Mouse (Mus musculus): ENCODE measurements at regions not wholly inside any gene's neighbourhood (a gene's known extent, or its start where the extent isn't known, plus 50 kb on each side); places are given as distances from the start of the nearest gene placed in this dataset.
A peak's percentile ranks its signal among the peaks of the same experiment; 100 is the strongest.
"Not testable (repeated sequence)": the region's sequence is repeated elsewhere in the genome, so short reads cannot be mapped to it uniquely, and the experiment has no call there.

DNA sequence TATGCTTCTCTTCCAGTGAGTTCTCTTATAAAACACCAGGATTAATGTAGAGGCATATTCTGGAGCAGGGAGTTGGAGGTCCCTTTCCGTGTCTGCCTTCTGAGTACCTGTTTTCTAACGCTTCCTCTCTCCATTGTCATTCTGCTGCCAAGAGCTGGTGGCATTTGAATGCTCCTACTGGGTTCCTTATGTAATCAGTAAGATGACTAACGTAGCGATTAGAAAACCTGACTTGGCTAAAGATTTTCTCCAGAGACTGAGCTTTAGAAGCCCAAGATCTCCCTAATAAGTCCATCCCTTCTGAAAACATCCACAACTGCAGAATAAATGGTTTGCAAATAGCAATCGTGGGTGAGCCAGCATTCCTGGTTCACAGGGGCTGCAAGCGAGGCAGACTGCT, 174.5 kb downstream of the Dhx15 start:
- no peak for DNase-seq (ENCODE audit: low read depth, low spot score)

DNA sequence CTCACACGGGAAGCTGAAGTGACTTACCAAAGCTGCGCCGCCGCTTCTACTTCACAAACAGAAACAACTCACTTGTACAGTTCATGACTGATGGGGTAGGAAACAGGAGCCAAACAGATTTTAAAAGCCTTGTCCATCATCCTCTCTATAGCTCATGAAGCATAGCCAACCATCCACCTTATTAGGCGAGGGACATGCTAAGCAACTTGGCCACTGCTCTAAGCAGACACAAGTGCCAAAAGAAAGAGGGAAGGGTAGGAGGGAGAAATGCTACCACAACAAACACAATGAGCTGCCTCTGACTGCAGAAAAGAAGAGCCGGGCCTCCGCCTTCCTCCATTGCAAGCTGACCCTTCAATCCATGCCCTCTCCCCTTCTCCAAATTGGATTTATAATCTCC, 179.9 kb downstream of the Dhx15 start:
- no peak for DNase-seq (ENCODE audit: low read depth, low spot score)

DNA sequence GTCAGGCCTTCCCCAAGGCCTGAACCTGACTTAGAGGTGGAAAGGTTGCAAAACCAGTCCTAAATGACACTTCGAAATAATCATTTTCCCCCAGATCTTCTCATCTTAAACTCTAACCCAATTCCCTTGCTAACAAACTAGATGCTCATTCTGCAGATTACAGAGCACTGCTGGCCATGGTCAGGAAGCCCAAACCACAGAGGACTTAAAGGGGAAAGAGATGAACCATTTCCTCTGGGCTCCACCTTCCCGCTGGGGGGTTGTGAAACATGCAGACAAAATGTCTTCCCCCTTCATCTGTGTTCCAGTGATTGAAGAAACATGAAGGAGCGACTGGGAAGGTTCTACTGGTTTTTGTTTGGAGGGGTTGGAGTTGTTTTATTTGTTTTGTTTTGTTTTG, 181.4 kb downstream of the Dhx15 start:
- DNase-seq (ENCODE audit: low read depth, low spot score): no peak

DNA sequence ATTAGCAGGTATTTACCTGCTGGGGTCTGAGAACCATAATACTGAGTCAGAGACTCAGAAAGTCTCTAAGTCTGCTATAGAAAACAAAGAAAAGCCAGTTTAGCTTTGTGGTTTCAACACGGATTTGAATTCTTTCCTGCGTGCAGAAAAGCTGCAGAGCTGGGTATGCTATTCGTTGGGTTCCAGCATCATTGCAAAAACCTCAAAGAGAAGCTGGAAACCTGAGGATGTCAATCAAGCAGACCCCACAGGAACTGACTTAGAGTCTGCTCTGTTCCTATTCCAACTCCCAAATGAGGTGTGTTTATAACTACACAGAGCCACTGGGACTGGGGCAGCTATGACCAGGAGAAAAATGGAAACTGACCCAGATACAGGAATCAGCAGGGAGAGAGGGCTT, 183.5 kb downstream of the Dhx15 start:
- DNase-seq (ENCODE audit: low read depth, low spot score): no peak

DNA sequence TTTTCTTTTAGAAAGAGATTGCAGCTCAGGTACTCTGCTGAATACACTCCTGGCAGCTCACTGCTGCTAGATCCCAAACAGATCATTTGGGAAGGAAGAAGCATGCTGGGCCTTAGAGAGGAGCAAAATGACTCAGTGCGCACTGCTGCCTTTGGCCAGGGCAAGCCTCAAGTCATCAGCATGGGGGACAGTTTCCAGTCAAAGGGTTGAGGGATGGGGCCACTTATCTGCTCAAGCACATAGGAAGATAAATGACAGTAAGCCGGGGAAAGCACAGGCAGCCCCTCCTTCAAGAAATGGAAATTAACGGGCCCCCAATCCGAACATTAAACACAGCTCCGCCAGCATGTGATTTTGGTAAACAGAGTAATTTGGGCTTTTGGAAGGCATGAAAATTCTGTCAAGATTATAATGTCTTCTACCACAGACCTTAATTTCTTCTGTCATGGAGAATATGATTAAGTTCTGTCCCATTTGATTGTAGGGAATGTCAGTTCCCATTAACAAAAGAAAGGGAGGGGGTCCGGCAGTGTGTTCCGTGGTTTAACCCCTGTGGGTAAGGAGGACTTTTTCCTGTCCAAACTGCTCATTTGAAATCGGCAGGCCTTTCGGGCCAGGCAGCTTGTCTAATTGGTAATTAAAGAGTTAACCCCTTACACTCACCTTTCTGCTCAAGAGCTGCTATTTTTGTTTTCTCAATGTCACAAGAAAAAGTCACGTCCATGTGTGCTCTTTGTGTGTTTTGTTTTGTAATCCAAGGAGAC, 199.3 kb downstream of the Dhx15 start:
- DNase-seq (ENCODE audit: low read depth, low spot score): no peak

DNA sequence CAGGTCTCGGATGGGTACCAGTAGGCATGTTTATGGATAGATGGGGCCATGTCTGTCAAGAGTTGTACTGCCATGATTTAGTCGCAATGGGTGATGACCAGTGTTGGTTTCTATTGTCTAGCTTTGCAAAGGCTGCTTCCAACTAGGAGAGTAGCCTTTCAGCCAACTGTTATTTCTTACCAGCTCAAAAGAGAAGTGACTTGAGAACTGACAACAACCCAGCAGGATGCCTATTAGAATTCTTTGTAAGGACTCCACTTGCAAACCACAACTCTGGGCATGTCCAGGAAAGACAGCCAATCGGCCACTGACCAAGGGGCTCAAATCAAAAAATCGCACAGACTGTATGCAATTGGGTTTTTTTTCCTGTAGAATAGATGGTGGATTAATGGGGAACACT, 200.9 kb downstream of the Dhx15 start:
- DNase-seq (ENCODE audit: low read depth, low spot score): no peak

DNA sequence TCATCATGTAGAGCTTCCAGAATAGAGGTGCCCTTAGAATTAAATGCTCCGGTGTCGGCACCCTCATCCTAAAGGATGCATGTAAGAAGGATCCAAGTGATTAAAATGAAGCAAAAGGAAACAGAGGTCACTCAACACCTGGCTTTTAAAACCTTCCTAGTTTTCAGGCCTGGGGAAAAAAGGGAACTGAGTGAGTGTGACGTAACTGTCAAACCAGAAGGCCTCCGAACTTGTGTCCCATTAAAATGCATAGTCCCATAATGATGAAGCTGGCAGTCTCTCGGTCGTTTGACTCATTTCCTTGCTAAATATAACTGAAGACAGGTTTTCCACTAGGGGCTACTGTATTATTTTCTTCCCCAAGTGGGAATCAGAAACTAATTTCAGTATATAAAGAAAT, 201.4 kb downstream of the Dhx15 start:
- peak; percentile 15 for DNase-seq (ENCODE audit: low read depth, low spot score)

DNA sequence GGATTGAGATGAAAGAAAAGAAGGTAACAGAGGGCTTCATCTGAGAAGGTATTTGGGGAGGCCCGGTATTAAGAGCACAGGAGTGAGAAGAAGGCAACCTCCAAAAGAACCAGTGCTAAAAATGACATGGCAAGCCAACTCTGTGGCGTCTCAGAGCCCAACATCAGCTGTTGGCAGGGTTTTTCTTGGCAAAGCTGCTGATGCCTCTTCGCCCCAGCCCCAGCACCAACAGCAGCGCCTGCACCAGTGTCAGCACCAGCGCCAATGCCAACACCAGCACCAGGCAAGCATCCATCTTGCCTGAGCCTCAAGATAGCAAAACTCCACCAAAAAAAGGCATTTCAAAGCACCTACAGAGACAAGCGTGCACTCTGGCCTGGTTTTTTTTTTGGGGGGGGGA, 205.3 kb downstream of the Dhx15 start:
- no peak for DNase-seq (ENCODE audit: low read depth, low spot score)

DNA sequence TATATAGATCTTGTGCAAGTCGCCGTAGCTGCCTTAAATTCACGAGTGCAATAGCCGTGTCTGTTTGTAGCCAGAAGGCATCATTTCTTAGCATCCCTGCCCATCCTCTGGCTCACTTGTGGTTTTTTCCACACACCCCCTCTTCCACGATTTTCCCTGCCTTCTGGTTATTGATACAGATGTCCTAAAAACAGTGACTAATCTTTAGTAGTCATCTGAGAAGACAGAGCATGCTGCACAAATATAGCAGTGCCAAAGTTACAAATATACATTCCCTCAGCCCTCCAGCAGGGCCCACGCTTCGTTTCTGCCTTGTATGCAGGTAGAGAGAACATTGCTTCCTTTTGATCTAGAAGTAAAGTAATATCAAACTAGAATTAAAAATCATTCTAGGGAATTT, 207.5 kb downstream of the Dhx15 start:
- no peak for DNase-seq (ENCODE audit: low read depth, low spot score)

DNA sequence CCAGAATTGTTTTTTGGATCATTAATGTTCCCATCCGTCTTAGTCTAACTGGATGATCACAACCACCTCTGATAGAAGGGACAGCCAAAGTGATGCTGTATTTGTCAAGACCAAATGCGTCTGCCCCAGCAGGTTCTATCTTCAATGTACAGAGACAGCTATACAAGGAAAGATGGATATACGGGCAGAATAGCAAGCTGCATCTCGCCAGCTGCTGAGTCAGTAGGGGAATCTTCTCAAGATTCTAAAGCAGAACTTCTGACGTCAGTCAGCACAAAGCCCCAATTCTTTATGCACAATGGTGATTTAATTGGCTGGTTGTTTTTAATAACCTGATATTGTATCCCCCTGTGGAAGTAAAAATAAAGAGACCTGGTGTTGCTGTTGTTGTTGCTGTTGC, 209.4 kb downstream of the Dhx15 start:
- no peak for DNase-seq (ENCODE audit: low read depth, low spot score)

DNA sequence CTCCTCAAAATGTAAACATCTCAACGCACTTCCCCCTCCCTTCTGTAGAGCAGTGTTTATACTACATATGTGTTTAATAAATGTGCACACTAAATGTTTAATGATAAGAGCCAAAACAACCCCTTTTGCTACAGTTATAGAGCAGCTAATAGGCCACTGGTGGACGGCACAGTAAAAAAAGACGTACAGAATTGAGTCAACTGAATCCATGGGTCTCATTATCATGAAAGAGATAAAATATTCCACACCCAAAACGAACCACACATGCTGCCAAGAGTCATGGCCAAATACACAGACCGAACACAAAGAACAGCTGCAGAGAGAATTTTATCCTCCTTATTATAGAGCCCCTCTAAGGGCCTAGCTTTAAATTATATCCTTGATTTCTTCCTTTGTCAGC, 237.8 kb downstream of the Dhx15 start:
- DNase-seq (ENCODE audit: low read depth, low spot score): no peak

DNA sequence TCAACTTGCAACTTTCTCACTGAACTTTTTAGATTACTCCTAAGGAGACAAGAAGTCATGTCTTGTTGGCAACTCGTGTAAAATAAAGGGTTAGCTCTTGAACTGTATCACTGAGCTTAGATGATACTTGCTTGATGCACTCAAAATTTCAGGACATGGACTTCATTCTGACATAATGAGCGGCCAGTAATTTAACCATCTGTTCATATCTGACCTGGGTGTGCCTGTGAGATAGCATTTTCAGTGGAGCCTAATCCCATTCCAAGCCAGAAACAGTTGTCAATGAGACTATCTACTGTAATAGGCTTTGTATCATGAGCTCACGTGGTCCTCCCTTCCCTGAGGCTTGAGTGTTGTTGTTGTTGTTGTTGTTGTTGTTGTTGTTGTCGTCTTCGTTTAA, 240.3 kb downstream of the Dhx15 start:
- DNase-seq (ENCODE audit: low read depth, low spot score): no peak

DNA sequence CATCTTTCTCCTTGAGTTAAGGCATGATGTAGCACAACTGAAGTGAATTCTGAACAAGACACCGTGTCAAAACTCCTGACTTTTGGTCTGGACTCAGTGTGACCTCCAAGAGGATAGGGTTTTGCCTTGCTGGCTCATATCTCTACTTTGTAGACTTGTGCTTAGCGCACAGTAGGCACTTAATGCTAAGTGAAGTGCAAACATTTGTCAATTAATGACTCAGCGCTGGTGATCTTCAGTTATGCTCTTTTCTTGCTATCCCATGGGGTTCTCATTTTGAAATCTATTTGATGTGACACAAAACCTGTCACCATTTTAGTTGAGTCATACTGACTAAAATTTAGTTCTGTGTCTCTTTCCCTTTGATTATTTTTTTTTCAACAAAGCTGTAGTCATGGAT, 244.3 kb downstream of the Dhx15 start:
- DNase-seq (ENCODE audit: low read depth, low spot score): no peak

DNA sequence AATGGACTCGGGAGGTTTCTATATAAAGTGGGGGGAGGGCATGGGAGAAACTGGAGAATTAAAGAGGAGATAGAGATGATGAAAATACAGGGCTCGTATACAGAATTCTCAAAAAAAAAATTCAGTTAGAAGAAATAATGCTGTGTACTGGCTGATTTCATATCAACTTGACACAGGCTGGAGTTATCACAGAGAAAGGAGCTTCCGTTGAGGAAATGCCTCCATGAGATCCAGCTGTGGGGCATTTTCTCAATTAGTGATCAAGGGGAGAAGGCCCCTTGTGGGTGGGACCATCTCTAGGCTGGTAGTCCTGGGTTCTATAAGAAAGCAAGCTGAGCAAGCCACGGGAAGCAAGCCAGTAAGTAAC, 248.4 kb downstream of the Dhx15 start:
- DNase-seq (ENCODE audit: low read depth, low spot score): not testable (repeated sequence)

DNA sequence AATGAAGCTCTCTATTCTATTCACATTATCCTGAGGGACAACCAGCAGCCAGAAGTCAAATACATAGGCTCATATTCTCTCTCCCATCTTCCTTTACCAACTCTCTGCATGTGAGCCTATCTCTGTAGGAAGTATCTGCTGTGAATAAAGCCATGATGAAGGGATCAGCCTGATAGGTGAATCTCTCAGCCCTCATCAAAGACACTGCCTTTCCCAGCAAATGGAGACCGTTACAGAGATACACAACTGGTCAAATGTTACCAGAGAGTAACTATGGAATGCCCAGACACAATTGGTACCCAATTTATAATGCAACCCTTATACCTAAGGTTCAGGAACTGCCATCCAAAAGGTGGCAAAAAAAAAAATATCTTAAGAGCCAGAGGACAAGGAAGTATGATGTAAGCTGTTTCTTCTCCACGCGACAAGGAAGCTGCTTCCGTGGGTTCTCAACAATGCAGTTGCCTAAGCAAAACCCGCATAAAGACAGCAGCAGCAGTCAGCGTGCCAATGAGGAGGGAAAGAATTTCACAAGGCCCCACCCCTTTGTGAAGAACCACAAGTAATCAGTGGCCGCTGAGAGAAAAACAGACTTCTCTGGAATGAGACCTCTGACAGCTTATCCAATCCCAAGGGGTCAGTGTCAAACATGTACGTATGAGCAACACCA, 248.9 kb downstream of the Dhx15 start:
- DNase-seq (ENCODE audit: low read depth, low spot score): peak; percentile 96

DNA sequence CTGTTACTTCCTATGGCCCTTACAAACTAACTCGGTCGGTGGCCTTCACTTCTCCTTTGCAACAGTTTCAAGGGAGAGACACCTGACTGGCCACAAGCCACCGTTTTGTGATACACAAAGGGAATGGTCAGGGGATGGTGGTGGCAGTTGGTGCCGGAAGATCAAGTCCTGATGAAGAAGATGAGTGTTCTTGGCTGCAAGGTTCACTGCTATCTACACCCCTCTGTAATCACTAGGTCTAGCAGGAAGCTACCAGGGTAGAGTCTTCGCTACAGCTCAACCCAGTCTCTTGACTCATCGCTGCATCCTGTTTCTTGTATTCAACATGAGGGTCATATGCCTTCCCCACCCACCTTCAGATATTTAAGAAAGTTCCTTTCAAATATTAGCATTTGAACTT, 251.5 kb downstream of the Dhx15 start:
- no peak for DNase-seq (ENCODE audit: low read depth, low spot score)

DNA sequence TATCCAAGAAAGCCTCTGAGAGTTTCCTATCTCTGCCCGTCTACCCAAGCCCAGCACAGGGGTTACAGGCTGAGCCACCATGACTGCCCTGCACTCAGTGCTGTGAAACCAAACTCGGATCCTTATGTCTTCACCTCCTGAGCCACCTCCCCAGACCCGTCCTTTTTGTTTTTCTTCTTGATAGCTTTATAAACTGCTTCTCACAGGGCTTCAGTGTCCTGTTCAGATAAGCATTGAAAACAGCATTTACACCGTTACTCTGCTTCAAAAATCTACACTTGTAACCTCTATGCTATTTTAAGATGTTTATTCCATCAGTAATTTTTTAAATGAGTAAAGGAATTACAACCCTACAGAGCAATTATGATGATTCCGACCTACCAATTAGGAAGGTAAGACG, 253.0 kb downstream of the Dhx15 start:
- no peak for DNase-seq (ENCODE audit: low read depth, low spot score)

DNA sequence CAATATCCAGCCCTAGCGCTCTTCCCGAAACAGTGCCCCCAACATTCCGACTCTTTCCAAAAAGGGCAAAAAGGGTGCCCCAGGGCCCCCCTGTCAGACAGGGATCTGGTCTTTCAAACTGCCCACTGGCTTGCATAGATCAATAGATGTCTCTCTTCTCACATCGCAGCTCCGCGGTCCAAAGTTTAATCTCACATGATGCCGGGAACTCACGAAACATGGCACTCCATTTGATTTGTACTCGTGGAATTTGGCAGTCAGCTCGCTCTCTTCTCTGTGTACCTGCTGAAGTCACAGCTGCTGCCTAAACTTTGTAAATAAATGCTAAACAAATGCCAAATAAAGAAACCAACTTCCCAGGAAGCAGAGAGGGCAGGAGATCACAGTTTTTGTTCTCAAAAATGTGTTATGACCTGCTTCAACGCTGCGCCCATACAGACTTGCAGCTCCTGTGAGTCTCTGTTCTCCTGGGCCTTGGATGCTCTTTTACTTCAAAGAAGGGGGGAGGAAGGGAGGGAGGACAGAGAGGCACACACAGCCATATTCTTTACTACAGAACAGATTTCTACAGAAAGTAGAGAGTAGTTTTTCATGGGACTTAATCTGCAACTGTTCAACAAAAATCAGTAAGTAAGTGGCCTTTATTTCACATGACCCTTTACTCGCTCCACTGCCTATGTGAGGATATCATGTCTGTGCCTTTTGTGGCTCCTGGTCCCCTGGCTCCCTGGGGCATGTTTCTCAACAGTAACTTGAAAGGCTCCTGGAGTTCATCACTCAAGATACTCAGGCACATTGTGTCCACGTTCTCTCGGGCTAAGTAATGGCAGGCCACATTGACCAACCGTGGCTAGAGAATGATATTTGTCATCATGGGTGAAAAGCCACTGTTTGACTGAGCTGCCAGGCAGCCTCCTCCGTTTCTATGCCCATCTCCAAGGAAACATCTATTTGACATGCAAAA, 254.6 kb downstream of the Dhx15 start:
- no peak for DNase-seq (ENCODE audit: low read depth, low spot score)

DNA sequence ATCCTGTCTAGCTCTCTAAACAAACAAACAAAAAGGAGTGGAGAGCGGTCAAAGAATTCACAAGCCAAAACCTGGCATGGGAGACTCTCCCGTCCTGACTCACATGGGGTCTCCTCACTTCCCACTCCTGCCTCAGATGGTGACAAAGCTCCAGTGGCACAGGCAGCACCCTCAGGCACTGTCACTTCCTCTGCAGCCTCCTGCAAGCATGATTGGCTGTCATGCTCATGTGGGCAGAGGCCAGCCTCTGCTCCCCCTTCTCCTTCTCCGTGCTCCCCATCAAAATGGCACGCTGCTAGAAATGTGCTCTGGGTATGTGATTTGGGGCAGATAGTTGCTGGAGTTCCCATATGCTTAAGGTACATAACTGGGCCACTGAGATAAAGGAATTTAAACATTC, 255.4 kb downstream of the Dhx15 start:
- DNase-seq (ENCODE audit: low read depth, low spot score): no peak

DNA sequence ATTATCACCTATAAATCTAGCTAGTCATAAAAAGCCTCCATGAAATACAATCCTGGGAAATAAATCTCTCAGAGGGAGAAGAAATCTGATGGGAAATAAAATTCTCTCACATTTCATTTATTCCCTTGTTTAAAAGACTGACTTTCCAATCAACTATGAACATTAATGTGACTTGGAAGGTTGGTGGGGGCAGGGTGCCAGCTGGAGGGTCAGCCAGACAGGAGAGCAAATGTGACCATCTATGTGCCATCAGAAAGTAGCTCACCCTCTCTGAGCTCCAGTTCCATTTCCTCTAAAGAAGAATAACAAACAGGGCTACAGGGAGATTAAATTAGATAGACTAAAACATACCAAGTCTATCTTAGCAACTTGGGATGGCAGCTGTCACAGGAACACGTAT, 257.0 kb downstream of the Dhx15 start:
- no peak for DNase-seq (ENCODE audit: low read depth, low spot score)

DNA sequence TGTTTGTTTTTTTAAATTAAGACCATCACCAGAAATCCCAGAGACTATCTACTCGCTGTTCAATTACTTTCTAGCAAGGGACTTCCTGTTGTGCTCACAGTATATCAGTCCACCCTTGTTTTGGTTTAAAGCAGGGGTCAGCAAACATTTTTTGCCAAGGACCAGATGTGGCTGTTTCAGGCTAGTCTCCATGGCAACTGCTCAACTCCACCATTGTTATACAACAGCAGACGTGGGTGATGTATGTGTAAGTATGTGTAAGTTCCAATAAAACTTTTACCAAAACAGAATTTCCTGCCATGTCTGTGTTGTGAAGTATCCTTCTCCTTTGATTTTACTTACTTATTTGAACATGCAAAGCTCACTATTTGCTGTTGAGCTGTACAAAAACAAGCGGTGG, 259.9 kb downstream of the Dhx15 start:
- DNase-seq (ENCODE audit: low read depth, low spot score): no peak

DNA sequence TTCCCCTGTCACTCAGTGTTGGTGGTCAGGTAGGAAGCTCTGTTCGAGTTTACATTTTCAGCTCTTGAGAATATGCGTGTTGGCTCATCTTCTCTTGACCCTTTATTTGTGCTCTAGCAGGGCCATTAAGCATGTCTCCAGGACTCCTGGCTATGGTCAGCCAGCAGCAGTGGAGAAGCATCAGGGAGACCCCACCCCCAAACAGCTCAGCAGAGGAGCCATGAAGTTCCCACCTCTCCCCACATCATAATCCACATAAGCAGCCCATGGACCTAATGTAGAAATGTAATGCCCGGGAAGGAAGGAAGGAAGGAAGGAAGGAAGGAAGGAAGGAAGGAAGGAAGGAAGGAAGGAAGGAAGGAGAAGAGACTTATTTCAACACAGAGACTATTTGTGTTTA, 261.5 kb downstream of the Dhx15 start:
- no peak for DNase-seq (ENCODE audit: low read depth, low spot score)

DNA sequence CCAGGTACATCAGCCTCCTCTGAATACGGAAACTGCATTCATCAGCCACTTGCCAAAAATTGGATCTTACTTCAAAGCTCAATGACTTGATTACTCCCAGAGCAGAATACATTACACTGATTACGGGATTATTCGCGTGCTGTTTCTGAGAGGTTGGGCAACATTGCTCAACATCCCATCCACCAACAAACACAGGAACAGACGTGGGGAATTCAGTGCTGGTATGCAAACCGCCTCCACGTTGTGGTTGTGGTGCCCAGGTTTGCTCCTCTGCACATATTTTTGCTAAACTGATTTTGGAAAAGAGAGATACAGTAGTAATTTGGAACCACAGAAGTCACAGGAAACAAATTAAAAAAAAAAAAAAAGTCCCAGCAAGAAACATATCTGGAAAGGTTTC, 266.9 kb downstream of the Dhx15 start:
- peak; percentile 13 for DNase-seq (ENCODE audit: low read depth, low spot score)

Measured in 3T3-L1 (cell line).